Mouse (Mus musculus) forebrain, postnatal 0 days (tissue): ENCODE results near the gene Ipmk. TPM values are rescaled to one million over a fixed set of nuclear protein-coding genes. Genes with fewer than 3 reads are reported as not detected.

Experiments used
- ATAC-seq: fragments of 200-750 bp; cut with Nextera tagmentation; 2 replicates; pipeline ENCODE4 v1.8.0; 2017; ENCODE audit warnings: mild to moderate bottlenecking, moderate library complexity
- DNase-seq: peaks from one replicate; pipeline ENCODE4 v3.0.0-alpha.2; 2015
- H3K27ac ChIP-seq: fragments of 300-500 bp; sonication (generic); 2 replicates; pipeline ENCODE4 v1.5.1; 2014; ENCODE audit warnings: low read depth, mild to moderate bottlenecking, antibody characterized with exemption, low read length, moderate library complexity, mixed read lengths
- H3K27me3 ChIP-seq: fragments of 300-500 bp; sonication (generic); 2 replicates; pipeline ENCODE4 v1.6.1; 2014; ENCODE audit warnings: mild to moderate bottlenecking, low read length, mixed read lengths; ENCODE audit not compliant: insufficient read depth
- H3K36me3 ChIP-seq: fragments of 300-500 bp; sonication (generic); 2 replicates; pipeline ENCODE4 v1.6.1; 2014; ENCODE audit warnings: mild to moderate bottlenecking, moderate library complexity; ENCODE audit not compliant: insufficient read depth
- H3K4me1 ChIP-seq: fragments of 300-500 bp; sonication (generic); 2 replicates; pipeline ENCODE4 v1.6.1; 2014; ENCODE audit warnings: antibody characterized with exemption; ENCODE audit not compliant: insufficient read depth
- H3K4me2 ChIP-seq: fragments of 300-500 bp; sonication (generic); 2 replicates; pipeline ENCODE4 v1.6.1; 2014; ENCODE audit warnings: low read depth, mild to moderate bottlenecking, moderate library complexity
- H3K4me3 ChIP-seq: fragments of 300-500 bp; sonication (generic); 2 replicates; pipeline ENCODE4 v1.5.1; 2014; ENCODE audit warnings: low read depth, low read length, mixed read lengths
- H3K9ac ChIP-seq: fragments of 300-500 bp; sonication (generic); 2 replicates; pipeline ENCODE4 v1.6.1; 2014; ENCODE audit warnings: mild to moderate bottlenecking
- H3K9me3 ChIP-seq: fragments of 300-500 bp; sonication (generic); 2 replicates; pipeline ENCODE4 v1.6.1; 2016; ENCODE audit warnings: low read length
- CTCF ChIP-seq: sonication (generic); IDR thresholded peaks from 2 replicates; pipeline ENCODE4 v1.5.1; 2016; ENCODE audit warnings: antibody characterized with exemption, control low read depth, low read depth
- WGBS: fragments of 180-500 bp; shearing (Covaris S2); extraction: QIAGEN DNeasy Blood & Tissue Kit; methylation state at CpG from one replicate; pipeline ENCODE4 v1.1.7; 2014; 5-methylcytosine and 5-hydroxymethylcytosine counted together
- polyA plus RNA-seq: library from polyadenylated mRNA; unstranded; fragments of >200 nt; fragmentation: Nextera tagmentation; extraction: Ambion mirVana; gene quantifications from 2 replicates; pipeline ENCODE4 v1.2.1, GENCODE M21; 2015
- total RNA-seq: library from RNA; depleted of rRNA; stranded (reverse); fragments of >200 nt; gene quantifications from 2 replicates; pipeline ENCODE4 v1.2.3, GENCODE M21; 2014

Gene Ipmk
- total and polyA plus RNA-seq, 2 experiments from 2014 or later: 12.5 to 26.1 TPM

DNA sequence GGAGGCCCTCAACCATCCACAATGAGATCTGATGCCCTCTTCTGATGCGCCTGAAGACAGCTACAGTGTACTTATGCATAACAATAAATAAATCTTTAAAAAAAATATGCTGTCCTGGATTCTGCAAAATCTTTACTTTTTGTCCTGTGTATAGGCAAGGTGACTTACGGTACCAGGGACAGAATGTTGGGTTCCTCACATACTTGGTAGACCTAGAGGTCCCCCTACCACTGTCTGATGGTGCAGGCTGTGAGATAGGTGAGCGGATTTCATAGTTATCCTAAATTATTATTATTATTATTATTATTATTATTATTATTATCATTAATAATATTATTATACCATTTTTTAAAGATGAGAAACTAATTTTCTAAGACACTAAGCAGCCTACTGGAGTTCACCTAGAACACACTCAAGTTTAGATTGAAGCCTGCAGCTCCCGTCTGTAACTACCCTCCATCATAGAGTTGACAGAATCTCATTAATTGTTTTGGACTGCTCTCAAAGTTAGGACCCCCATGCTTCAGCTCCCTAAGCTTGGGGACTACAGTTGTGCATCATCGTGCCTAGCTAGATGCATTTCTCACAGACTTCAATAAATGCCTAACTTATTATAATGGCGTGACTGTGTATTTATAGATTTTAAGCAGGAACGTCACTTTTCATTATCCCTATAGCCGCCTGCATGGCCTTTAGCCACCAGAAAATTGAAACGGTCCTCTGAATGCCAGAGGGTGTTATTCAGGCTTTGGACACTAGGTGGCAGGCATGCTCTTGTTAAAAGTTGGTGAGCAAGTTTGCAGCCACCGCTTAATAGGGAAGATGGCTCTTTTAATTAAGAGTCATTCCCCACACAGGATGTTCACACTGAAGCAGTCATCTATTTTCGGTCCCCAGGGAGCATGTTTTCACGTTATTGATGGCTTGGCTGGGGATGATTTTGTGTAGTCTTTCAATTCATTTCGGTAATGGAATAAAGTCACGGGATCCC is 74.8 kb downstream of the Ipmk start:
- peak; percentile 93 for TF ChIP-seq CTCF
- Histone ChIP-seq H3K9me3 (no peaks in the 10 kb centered on the region), H3K27me3 (no peaks in the 10 kb centered on the region), H3K36me3 (no peaks in the 10 kb centered on the region), H3K9ac (no peak overlapping the region), H3K4me1 (no peaks in the 10 kb centered on the region), H3K4me2 (no peak overlapping the region), H3K4me3 (no peak overlapping the region), H3K27ac (no peak overlapping the region)
- 41% methylated on average over 14 of the region's 14 CpGs for WGBS
- peak; percentile 23; the same call in 1 of the 2 replicates for ATAC-seq
- DNase-seq: peak; percentile 91

DNA sequence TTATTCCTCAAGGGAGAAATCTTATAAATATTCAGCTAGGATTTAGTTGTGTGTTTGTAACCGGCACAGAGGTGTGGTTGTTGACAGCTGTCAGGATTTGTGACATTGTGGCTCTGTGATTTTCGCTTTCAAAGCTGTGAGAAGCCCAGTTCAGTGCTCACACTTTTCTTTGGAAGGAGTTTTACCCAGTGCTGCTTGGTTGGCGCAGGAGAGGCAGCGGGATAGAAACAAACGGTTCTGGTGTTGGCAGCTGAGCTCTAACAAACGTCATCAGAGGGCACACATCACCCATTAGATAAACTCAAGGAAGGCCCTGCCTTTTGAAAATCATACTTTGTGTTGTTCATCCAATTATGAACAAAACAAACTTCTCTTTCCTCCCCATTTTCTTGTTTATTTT is 79.2 kb downstream of the Ipmk start:
- H3K9ac ChIP-seq: no peak overlapping the region
- no peaks in the 10 kb centered on the region for H3K9me3 ChIP-seq
- no peak overlapping the region for H3K4me2 ChIP-seq
- H3K4me3 ChIP-seq: no peak overlapping the region
- H3K4me1 ChIP-seq: no peaks in the 10 kb centered on the region
- H3K36me3 ChIP-seq: no peaks in the 10 kb centered on the region
- no peak for TF ChIP-seq CTCF
- ATAC-seq (peak; percentile 78), DNase-seq (peak; percentile 71)
- no peak overlapping the region for H3K27ac ChIP-seq
- 28% methylated on average over 6 of the region's 6 CpGs for WGBS
- no peaks in the 10 kb centered on the region for H3K27me3 ChIP-seq

DNA sequence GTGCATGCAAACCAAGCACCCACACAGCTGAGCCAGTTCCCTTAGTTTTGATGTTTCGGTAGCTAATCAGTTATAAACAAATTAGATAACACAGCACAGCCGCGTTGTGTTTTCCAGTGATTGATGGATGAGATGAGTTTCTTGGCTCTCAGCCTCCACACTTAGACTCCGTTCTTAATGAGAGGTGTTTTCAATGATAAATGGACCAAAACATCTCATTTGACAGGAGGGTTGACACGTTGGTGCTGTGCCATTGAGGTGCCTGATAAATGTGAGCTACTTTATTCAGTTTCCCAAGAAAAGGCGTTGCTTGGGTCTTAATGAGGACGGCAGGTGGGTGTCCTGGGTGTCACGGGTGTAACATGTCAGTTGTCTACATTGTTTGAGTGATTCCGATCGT is 79.8 kb downstream of the Ipmk start:
- peak; percentile 29; the same call in 1 of the 2 replicates for ATAC-seq

DNA sequence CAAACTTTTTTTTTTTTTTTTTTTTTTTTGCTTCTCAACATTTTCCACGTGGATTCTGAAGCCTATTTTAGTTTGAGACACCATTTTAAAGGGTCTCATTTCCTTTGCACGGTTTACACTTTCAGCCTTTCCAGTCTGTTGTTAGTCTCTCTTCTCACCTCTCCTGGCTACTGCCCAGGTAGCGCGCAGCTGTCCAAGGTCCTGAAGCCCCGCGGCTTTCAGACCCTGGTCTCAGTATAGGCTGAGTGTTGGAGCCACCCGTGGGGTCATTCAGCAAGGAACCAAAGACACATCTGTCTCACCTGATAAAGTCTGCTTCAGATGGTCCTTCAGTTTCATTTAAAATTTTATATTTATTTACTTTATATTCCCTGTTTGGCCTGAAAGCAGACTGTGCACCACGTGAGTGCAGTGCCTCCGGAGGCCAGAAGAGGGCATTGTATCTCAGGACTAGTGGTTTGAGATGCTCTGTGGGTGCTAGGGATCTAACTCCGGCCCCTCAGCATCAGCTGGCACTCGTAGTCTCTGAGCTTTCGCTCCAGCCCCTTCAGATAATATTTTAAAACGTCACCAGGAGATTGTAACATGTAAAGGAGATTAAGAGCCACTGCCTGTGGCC is 80.8 kb downstream of the Ipmk start:
- no peak for ATAC-seq
- Histone ChIP-seq H3K4me3 (no peak overlapping the region), H3K27ac (no peak overlapping the region), H3K9me3 (no peaks in the 10 kb centered on the region), H3K36me3 (no peaks in the 10 kb centered on the region), H3K4me1 (no peaks in the 10 kb centered on the region), H3K4me2 (no peak overlapping the region), H3K27me3 (no peaks in the 10 kb centered on the region), H3K9ac (no peak overlapping the region)
- no peak for TF ChIP-seq CTCF
- WGBS: 68% methylated on average over 13 of the region's 13 CpGs
- no peak for DNase-seq

More for the DNA sequence above, 79.8 kb downstream of the Ipmk start:
- H3K9me3 ChIP-seq: no peaks in the 10 kb centered on the region
- no peak overlapping the region for H3K9ac ChIP-seq
- no peaks in the 10 kb centered on the region for H3K27me3 ChIP-seq
- no peak overlapping the region; the same call in 1 of the 2 replicates for H3K27ac ChIP-seq
- DNase-seq: peak; percentile 13
- H3K4me2 ChIP-seq: no peak overlapping the region
- H3K4me1 ChIP-seq: no peaks in the 10 kb centered on the region
- TF ChIP-seq CTCF: no peak
- no peak overlapping the region for H3K4me3 ChIP-seq
- no peaks in the 10 kb centered on the region for H3K36me3 ChIP-seq
- 36% methylated on average over 10 of the region's 10 CpGs for WGBS

DNA sequence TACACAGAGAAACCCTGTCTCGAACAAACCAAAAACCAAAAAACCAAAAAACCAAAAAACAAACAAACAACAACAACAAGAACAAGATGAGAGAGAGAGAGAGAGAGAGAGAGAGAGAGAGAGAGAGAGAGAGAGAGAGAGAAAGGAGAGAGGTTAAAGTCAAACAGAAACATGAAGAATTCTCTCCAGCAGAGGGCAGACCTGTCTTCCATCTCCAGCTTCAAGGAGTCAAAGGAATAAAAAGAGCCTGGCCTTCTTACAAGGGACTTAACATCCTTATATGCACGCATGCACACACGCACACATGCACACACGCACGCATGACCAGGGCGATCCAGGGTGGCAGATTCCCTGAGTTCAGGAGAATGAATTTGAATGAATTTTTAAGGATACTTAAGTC is 83.1 kb downstream of the Ipmk start:
- DNase-seq (peak; percentile 30), ATAC-seq (no peak)
- WGBS: 89% methylated on average over 6 of the region's 6 CpGs
- peak; percentile 51 for TF ChIP-seq CTCF
- H3K27me3 ChIP-seq: no peaks in the 10 kb centered on the region
- H3K27ac ChIP-seq: no peak overlapping the region
- no peaks in the 10 kb centered on the region for H3K9me3 ChIP-seq
- H3K4me2 ChIP-seq: no peak overlapping the region
- no peaks in the 10 kb centered on the region for H3K4me1 ChIP-seq
- no peaks in the 10 kb centered on the region for H3K36me3 ChIP-seq
- H3K4me3 ChIP-seq: no peak overlapping the region
- H3K9ac ChIP-seq: no peak overlapping the region

DNA sequence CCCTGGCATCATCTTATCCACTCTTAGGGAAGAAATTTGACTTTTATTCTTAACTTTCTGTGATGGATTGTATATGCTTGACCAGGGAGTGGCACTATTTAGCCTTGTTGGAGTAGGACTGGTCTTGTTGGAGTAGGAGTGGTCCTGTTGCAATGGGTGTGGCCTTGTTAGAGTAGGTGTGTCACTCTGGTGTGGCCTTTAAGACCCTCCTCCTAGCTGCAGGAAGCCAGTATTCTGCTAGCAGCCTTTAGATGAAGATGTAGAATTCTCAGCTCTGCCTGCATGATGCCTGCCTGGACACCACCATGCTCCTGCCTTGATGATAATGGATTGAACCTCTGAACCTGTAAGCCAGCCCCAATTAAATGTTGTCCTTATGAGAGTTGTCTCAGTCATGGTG is 95.5 kb downstream of the Ipmk start:
- Histone ChIP-seq H3K4me2 (no peak overlapping the region), H3K36me3 (no peaks in the 10 kb centered on the region), H3K9ac (no peak overlapping the region), H3K27ac (no peak overlapping the region), H3K4me3 (no peak overlapping the region), H3K9me3 (no peaks in the 10 kb centered on the region), H3K27me3 (no peaks in the 10 kb centered on the region), H3K4me1 (no peaks in the 10 kb centered on the region)
- no peak for TF ChIP-seq CTCF
- no peak for ATAC-seq
- DNase-seq: no peak

DNA sequence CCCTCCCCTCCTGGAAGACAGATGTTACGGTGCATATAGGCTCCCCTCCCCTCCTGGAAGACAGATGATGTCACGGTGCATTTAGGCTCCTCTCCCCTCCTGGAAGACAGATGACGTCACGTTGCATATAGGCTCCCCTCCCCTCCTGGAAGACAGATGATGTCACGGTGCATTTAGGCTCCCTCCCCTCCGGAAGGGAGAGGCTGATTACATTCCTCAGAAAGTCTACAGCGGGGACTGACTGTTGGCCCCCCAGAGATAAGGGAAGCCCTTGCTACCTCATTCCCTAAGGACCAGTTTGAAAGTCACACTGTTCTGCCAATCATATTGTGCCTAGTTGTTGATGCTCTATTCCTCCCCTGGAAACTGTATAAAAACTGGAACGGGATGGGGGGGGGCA is 100.1 kb downstream of the Ipmk start:
- 83% methylated on average over 8 of the region's 8 CpGs for WGBS
- Histone ChIP-seq H3K4me3 (no peak overlapping the region), H3K9me3 (no peaks in the 10 kb centered on the region), H3K9ac (no peak overlapping the region), H3K27ac (no peak overlapping the region), H3K36me3 (no peaks in the 10 kb centered on the region), H3K4me2 (no peak overlapping the region), H3K4me1 (no peaks in the 10 kb centered on the region), H3K27me3 (no peaks in the 10 kb centered on the region)
- DNase-seq (no peak), ATAC-seq (no peak)
- no peak for TF ChIP-seq CTCF
